Mouse (Mus musculus): ENCODE data around the gene Limch1. TPM values are rescaled to one million over a fixed set of nuclear protein-coding genes. Genes with fewer than 3 reads are reported as not detected.

Gene Limch1
- total and polyA plus RNA-seq, 3 experiments, result 0.05 TPM; not detected in 2

- in situ Hi-C loops (cut with MboI; ENCODE audit: low pct_ligation_motif_present, low pct_unique_long_range_greater_than_20kb, low sequenced_read_pairs), result loop anchor here (25.0 kb wide), 1 partner anchor 509 kb away; no protein-coding TSS in a partner anchor
- no peak overlapping the region for H3K4me2 ChIP-seq (ENCODE audit: insufficient read depth, low read depth, poor library complexity, severe bottlenecking)
- H3K79me2 ChIP-seq (replicated peaks; ENCODE audit: control insufficient read depth, extremely low read depth, insufficient read depth, poor library complexity, severe bottlenecking), result no peaks in the 10 kb centered on the region
- H3K9me3 ChIP-seq (replicated peaks; ENCODE audit: low read length), result no peaks in the 10 kb centered on the region
- dilution Hi-C loops (cut with MboI; ENCODE audit: extremely low pct_ligation_motif_present, extremely low pct_unique_long_range_greater_than_20kb, low sequenced_read_pairs), result no loop called here
- no peaks in the 10 kb centered on the region; a peak in 1 of 4 replicates for H3K4me1 ChIP-seq (ENCODE audit: control insufficient read depth in 1 of 2, insufficient read depth in 2 of 2)
- H3K27me3 ChIP-seq (replicated peaks), result no peaks in the 10 kb centered on the region
- TF ChIP-seq NRF1 (IDR thresholded peaks at IDR 0.05; ENCODE audit: low read depth, low read length) (no peak), ZKSCAN1 (IDR thresholded peaks at IDR 0.05; ENCODE audit: borderline replicate concordance, low read depth, low read length) (no peak), MYC (IDR thresholded peaks at IDR 0.05; ENCODE audit: low read depth, low read length) (no peak), TCF12 (IDR thresholded peaks at IDR 0.05; ENCODE audit: low read depth, low read length) (no peak), EP300 (IDR thresholded peaks at IDR 0.05; ENCODE audit: low read length) (no peak), MXI1 (IDR thresholded peaks at IDR 0.05; ENCODE audit: low read depth, low read length) (no peak), CHD2 (IDR thresholded peaks at IDR 0.05; ENCODE audit: low read length) (no peak), UBTF (IDR thresholded peaks at IDR 0.05; ENCODE audit: low read depth, low read length) (no peak), ETS1 (conservative IDR thresholded peaks at IDR 0.05; ENCODE audit: low read depth, low read length) (no peak), POLR2A (IDR thresholded peaks at IDR 0.05; ENCODE audit: low read depth, low read length) (no peak), MAZ (IDR thresholded peaks at IDR 0.05; ENCODE audit: low read depth, low read length) (no peak), NELFE (IDR thresholded peaks at IDR 0.05; ENCODE audit: low read depth, low read length) (no peak), MAX (IDR thresholded peaks at IDR 0.05; ENCODE audit: low read length) (no peak), HCFC1 (IDR thresholded peaks at IDR 0.05; ENCODE audit: low read depth, low read length) (no peak), ZMIZ1 (IDR thresholded peaks at IDR 0.05; ENCODE audit: low read depth, low read length) (no peak)
- no peaks in the 10 kb centered on the region for H3K36me3 ChIP-seq (replicated peaks in 1 of 2; ENCODE audit: control insufficient read depth in 1 of 2, insufficient read depth in 1 of 2, low read length in 1 of 2)
- DNase-seq (ENCODE audit: extremely low read depth), result no peak
- H3K9ac ChIP-seq (ENCODE audit: insufficient read depth, low read depth), result no peak overlapping the region
- no peak overlapping the region for H3K27ac ChIP-seq (ENCODE audit: insufficient read depth, low read depth)
- no peak overlapping the region for H3K4me3 ChIP-seq (replicated peaks in 1 of 3; ENCODE audit: low read depth in 2 of 3, low read length in 2 of 3, poor library complexity in 1 of 3)
These were observed 42.2 kb upstream of the Limch1 start for GRCm38 (mm10) chr5:66703317-66704004.

DNA sequence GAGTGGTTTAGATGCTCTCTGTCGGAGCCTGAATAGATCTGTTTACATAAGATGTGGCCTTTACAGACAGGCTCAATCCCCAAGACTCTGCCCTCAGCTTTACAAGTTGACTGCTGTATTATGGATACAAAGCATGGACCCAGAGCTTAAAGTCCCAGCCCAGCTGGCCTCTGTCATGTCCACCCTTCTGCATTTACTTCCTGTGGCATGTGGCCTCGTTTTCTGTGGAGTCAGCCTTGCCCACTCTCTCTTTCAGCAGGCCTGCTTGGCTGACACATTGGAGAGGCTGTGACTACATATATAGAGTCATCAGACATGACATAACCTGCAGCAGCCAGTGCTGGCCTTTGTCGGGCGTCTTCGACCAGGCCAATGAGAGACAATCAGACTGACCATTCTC, 37.8 kb upstream of the Limch1 start:
- no peak for TF ChIP-seq TCF12 (IDR thresholded peaks at IDR 0.05; ENCODE audit: low read depth, low read length)
- TF ChIP-seq ZNF384 (IDR thresholded peaks at IDR 0.05; ENCODE audit: low read depth, low read length), result no peak
- no peak for TF ChIP-seq EP300 (IDR thresholded peaks at IDR 0.05; ENCODE audit: low read length)
- TF ChIP-seq MAFK (IDR thresholded peaks at IDR 0.05; ENCODE audit: insufficient replicate concordance, low read length), result no peak
- no peak for TF ChIP-seq MAX (IDR thresholded peaks at IDR 0.05; ENCODE audit: low read length)
- TF ChIP-seq ZKSCAN1 (IDR thresholded peaks at IDR 0.05; ENCODE audit: borderline replicate concordance, low read depth, low read length), result no peak
- H3K4me2 ChIP-seq (ENCODE audit: insufficient read depth, low read depth, poor library complexity, severe bottlenecking), result no peak overlapping the region
- no peaks in the 10 kb centered on the region for H3K36me3 ChIP-seq (replicated peaks in 1 of 2; ENCODE audit: control insufficient read depth in 1 of 2, insufficient read depth in 1 of 2, low read length in 1 of 2)
- in situ Hi-C loops (cut with MboI; ENCODE audit: low pct_ligation_motif_present, low pct_unique_long_range_greater_than_20kb, low sequenced_read_pairs) (loop anchor here (25.0 kb wide), 1 partner anchor 504 kb away; no protein-coding TSS in a partner anchor), dilution Hi-C loops (cut with MboI; ENCODE audit: extremely low pct_ligation_motif_present, extremely low pct_unique_long_range_greater_than_20kb, low sequenced_read_pairs) (no loop called here)
- no peaks in the 10 kb centered on the region for H3K9me3 ChIP-seq (replicated peaks; ENCODE audit: low read length)
- H3K27ac ChIP-seq (ENCODE audit: insufficient read depth, low read depth), result no peak overlapping the region
- no peak overlapping the region for H3K4me3 ChIP-seq (replicated peaks in 1 of 3; ENCODE audit: low read depth in 2 of 3, low read length in 2 of 3, poor library complexity in 1 of 3)
- no peaks in the 10 kb centered on the region; a peak in 1 of 4 replicates for H3K4me1 ChIP-seq (ENCODE audit: control insufficient read depth in 1 of 2, insufficient read depth in 2 of 2)
- H3K79me2 ChIP-seq (replicated peaks; ENCODE audit: control insufficient read depth, extremely low read depth, insufficient read depth, poor library complexity, severe bottlenecking), result no peaks in the 10 kb centered on the region
- no peak overlapping the region for H3K9ac ChIP-seq (ENCODE audit: insufficient read depth, low read depth)
- DNase-seq (ENCODE audit: extremely low read depth), result no peak
- no peaks in the 10 kb centered on the region for H3K27me3 ChIP-seq (replicated peaks)
